Mouse (Mus musculus) neural tube, embryonic 15.5 days (tissue): ENCODE measurements around the gene Cd72. TPM values are rescaled to one million over a fixed set of nuclear protein-coding genes. Genes with fewer than 3 reads are reported as not detected.

Experiments used
- ATAC-seq: fragments of 200-750 bp; cut with Nextera tagmentation; 2 replicates; pipeline ENCODE4 v1.8.0; 2017; ENCODE audit warnings: mild to moderate bottlenecking, moderate TSS enrichment, moderate library complexity; ENCODE audit not compliant: low FRiP score
- H3K27ac ChIP-seq: fragments of 300-500 bp; sonication (generic); replicated peaks from 2 replicates; pipeline ENCODE4 v1.5.1; 2015; ENCODE audit warnings: mild to moderate bottlenecking, inconsistent platforms
- H3K27me3 ChIP-seq: fragments of 300-500 bp; sonication (generic); replicated peaks from 2 replicates; pipeline ENCODE4 v1.6.1; 2015; ENCODE audit warnings: inconsistent platforms
- H3K36me3 ChIP-seq: fragments of 300-500 bp; sonication (generic); 2 replicates; pipeline ENCODE4 v1.6.1; 2015; ENCODE audit warnings: inconsistent platforms
- H3K4me1 ChIP-seq: fragments of 300-500 bp; sonication (generic); 2 replicates; pipeline ENCODE4 v1.6.1; 2015; ENCODE audit warnings: inconsistent platforms
- H3K4me2 ChIP-seq: fragments of 300-500 bp; sonication (generic); 2 replicates; pipeline ENCODE4 v1.6.1; 2015; ENCODE audit warnings: inconsistent platforms, mild to moderate bottlenecking, moderate library complexity
- H3K4me3 ChIP-seq: fragments of 300-500 bp; sonication (generic); replicated peaks from 2 replicates; pipeline ENCODE4 v1.5.1; 2015; ENCODE audit warnings: mild to moderate bottlenecking, inconsistent platforms
- H3K9ac ChIP-seq: fragments of 300-500 bp; sonication (generic); replicated peaks from 2 replicates; pipeline ENCODE4 v1.6.1; 2015; ENCODE audit warnings: mild to moderate bottlenecking, inconsistent platforms
- H3K9me3 ChIP-seq: fragments of 300-500 bp; sonication (generic); replicated peaks from 2 replicates; pipeline ENCODE4 v1.6.1; 2016; ENCODE audit warnings: inconsistent platforms
- WGBS: fragments of 180-500 bp; shearing (Covaris S2); methylation state at CpG from one replicate; pipeline ENCODE4 v1.1.7; 2015; ENCODE audit warnings: mixed read lengths; 5-methylcytosine and 5-hydroxymethylcytosine counted together
- polyA plus RNA-seq: library from polyadenylated mRNA; unstranded; fragments of >200 nt; fragmentation: Nextera tagmentation; extraction: Ambion mirVana; gene quantifications from 2 replicates; pipeline ENCODE4 v1.2.1, GENCODE M21; 2015

The Cd72 gene
- polyA plus RNA-seq = 4.3 and 6.7 TPM in 2 replicates

DNA sequence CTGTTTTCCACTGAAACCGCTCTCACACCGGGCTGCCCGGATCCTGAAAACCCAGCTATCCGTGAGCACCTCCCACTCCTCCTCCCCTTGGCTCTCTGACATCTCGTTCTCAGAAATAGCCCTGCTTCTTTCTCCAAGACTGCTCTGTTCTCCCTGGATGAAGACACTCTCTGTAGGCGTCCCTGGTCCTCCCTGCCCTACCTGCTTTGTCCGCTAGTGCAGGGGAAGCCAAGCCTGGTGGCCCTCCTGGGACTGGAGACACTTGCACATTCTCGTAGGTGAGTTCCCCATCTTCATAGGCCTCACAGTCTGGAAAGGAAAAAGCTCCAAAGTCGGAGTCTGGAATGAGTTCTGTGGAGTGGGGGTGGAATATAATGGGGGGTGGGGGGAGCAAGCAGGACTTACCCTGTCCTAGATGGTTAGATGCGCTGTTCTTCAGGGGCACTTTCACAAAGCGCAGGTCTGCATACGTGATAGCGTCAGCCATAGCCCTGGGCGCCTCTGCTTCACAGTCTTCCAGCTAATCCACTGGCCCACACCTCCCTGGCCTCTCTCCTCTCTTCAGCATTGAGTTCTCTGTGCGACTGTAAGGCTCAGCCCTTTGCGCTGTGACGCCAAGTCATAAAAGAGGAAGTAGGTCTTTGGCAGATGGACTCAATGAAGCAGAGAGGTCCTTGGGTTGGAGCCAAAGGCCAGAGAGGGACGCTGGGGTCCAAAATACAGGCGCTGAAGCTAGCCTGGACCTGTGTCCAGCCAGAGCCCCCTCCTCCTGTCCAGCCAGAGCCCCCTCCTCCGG lies at the start of gene Cd72:
Gene Cd72, minus strand, starts transcription at position 588 of the 796 bp plus-strand sequence.
- no peak for ATAC-seq
- peaks cover 18% of the 10 kb centered on the region for H3K4me1 ChIP-seq
- 36% methylated on average over 20 of the region's 20 CpGs for WGBS
- 0 out of 2 replicates have a peak within 1 kb of the TSS, but pooled peaks have one; percentile 26 for H3K9ac ChIP-seq
- H3K27me3 ChIP-seq = peaks cover 23% of the 10 kb centered on the region
- H3K27ac ChIP-seq = no peak within 1 kb of the TSS
- no peaks in the 10 kb centered on the region for H3K36me3 ChIP-seq
- H3K4me3 ChIP-seq = 0 out of 2 replicates have a peak within 1 kb of the TSS, but pooled peaks have one; percentile 1
- H3K4me2 ChIP-seq = peak within 1 kb of the TSS; percentile 47
- H3K9me3 ChIP-seq = no peaks in the 10 kb centered on the region

DNA sequence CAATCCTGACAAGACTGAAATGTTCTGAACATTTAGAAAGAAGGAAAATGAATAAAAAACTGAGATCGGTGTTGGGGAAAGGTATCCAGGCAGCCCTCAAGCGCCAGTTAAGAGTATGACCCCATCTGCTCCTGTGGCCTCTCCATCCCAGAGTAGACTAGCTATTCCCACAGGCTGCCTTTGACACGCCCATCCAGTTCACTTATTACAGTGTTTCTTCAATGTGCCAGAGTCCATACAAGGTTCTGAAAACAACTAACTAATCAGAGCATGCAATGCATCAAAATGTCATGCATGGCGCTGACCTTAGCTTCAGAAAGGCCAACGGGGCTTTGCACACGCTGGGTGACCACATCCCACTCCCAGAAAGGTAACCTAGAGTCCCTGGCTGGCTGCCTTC lies 49.1 kb upstream of the Cd72 start:
- Histone ChIP-seq H3K36me3 (no peaks in the 10 kb centered on the region), H3K4me1 (peaks cover 23% of the 10 kb centered on the region), H3K9me3 (no peaks in the 10 kb centered on the region), H3K4me2 (no peak overlapping the region), H3K27ac (no peak overlapping the region), H3K9ac (no peak overlapping the region), H3K27me3 (0 out of 2 replicates have a peak, but pooled peaks cover 8% of the 10 kb centered on the region), H3K4me3 (no peak overlapping the region)
- no peak for ATAC-seq
- whole genome bisulfite sequencing = 83% methylated on average over 6 of the region's 6 CpGs

DNA sequence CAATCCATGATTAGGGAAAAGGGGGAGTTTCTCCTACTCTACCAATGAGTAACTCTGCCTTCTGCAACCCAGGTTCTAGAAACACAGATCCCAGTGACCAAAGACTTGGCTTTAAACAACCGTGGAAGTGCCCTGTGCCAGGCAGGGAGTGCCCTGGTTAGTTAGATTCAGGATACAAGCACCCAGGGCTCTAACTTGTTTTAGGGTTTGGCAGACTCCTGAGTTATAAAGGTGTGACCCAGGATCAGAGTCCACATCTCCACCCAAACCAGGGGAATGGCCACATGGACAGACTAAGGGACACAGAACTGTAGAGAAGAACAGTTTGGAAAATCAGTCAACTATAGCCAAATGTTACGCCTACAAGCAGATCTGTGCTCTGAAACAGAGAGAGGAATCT lies 48.6 kb upstream of the Cd72 start:
- ATAC-seq = no peak
- H3K36me3 ChIP-seq = no peaks in the 10 kb centered on the region
- H3K4me3 ChIP-seq = no peak overlapping the region
- peaks cover 21% of the 10 kb centered on the region for H3K4me1 ChIP-seq
- no peaks in the 10 kb centered on the region for H3K9me3 ChIP-seq
- no peak overlapping the region for H3K9ac ChIP-seq
- H3K27ac ChIP-seq = no peak overlapping the region
- 0 out of 2 replicates have a peak, but pooled peaks cover 6% of the 10 kb centered on the region for H3K27me3 ChIP-seq
- 69% methylated on average over 2 of the region's 2 CpGs for WGBS
- H3K4me2 ChIP-seq = no peak overlapping the region

DNA sequence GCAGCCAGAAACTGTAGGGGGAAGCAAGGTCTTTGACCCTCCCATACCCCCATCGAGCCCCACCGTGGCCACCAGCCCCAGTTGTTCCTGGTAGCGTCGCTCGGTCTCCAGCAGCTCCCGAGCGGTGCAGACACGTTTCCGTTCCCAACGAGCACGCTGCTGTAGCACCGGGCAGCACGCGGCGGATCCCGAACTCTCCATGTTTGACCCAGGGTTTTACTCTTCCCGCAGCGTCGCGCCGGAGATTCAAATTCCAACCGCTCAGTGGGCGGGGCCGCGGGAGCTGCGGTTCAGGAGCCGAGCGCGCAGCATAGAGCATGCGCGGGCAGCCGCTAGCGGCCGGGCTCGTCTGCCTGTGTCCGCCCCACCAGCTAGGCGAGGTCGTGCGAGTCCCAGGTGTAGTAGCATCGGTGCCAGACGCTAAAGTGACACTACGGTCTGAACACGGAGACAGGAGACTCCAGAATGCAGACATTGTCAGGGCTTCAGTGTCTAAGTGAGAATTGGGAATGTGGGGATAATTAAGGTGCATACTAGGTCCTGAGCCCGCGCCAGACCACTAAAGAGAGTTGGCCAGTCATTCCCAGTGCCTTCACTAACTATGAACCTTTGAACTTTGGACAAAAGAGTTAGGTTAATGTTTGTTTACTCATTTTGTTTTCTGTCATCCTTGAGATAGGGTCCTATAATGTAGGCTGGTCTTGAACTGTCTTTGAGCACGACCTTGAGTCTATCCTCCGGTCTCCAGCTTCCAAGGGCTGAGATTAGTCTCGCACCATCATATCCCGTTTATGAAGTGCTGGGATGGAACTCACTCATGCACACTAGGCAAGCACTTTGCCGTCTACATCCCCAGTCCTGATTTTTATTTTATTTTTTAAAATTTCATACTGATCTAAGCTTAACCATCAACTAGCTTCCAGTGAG lies 45.2 kb upstream of the Cd72 start, which contains the start of gene Arhgef39:
Gene Arhgef39, minus strand, starts transcription at position 289 of the 927 bp plus-strand sequence.
- peak within 1 kb of the TSS; percentile 85 for H3K4me2 ChIP-seq
- H3K4me1 ChIP-seq = peaks cover 28% of the 10 kb centered on the region
- H3K9ac ChIP-seq = peak within 1 kb of the TSS; percentile 47
- no peaks in the 10 kb centered on the region for H3K27me3 ChIP-seq
- ATAC-seq = peak; percentile 86
- H3K4me3 ChIP-seq = peak within 1 kb of the TSS; percentile 51
- H3K36me3 ChIP-seq = no peaks in the 10 kb centered on the region
- H3K27ac ChIP-seq = no peak within 1 kb of the TSS
- no peaks in the 10 kb centered on the region for H3K9me3 ChIP-seq
- 7% methylated on average over 50 of the region's 50 CpGs for WGBS

DNA sequence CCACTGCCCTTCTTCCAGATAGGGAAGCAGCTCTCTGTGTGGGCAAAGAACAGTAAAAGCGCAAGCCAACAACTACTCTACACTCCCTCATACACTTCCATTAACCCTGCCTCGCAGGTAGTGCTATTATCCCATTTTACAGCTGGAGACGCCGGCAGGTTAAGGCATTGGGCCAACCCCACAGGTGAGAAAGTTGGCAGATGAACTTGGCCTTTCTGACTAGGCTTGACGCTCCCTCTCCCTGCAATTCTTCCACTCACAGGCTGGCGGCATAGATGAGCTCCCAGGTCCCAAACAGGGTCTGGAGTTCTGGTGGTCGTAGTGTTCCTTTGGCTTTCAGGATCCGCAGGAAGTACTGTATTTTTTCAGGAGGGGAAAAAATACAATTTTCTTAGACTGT lies 44.6 kb upstream of the Cd72 start:
- no peaks in the 10 kb centered on the region for H3K27me3 ChIP-seq
- H3K9ac ChIP-seq = no peak overlapping the region
- peak overlapping the region; percentile 85 for H3K4me2 ChIP-seq
- WGBS = 10% methylated on average over 7 of the region's 8 CpGs
- H3K36me3 ChIP-seq = no peaks in the 10 kb centered on the region
- H3K27ac ChIP-seq = no peak overlapping the region
- no peak for ATAC-seq
- peaks cover 35% of the 10 kb centered on the region for H3K4me1 ChIP-seq
- no peaks in the 10 kb centered on the region for H3K9me3 ChIP-seq
- H3K4me3 ChIP-seq = peak overlapping the region; percentile 51

DNA sequence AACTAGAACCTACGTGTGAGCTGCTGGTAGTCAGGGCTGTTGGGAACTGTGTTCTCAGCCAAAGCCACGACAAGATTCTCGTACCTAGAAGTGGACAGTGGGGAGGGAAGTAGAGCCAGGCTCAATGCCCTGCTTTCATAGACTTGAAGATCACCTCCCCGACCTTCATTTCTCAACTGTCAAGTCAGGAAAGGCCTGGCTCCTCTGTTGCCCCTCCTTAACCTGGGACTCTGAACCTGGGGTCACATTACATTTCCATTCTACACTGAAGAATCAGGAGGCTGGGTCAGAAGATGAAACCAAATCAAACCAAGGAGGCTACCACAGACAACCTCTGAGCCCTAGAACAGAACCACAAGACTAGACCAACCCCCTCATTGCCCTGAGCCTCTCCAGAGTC lies 43.5 kb upstream of the Cd72 start:
- Histone ChIP-seq H3K27me3 (no peaks in the 10 kb centered on the region), H3K9me3 (no peaks in the 10 kb centered on the region), H3K27ac (no peak overlapping the region), H3K4me1 (peaks cover 35% of the 10 kb centered on the region), H3K9ac (no peak overlapping the region), H3K4me3 (no peak overlapping the region), H3K4me2 (no peak overlapping the region; the same call in 1 of the 2 replicates), H3K36me3 (no peaks in the 10 kb centered on the region)
- 85% methylated on average over 4 of the region's 4 CpGs for WGBS
- no peak for ATAC-seq

DNA sequence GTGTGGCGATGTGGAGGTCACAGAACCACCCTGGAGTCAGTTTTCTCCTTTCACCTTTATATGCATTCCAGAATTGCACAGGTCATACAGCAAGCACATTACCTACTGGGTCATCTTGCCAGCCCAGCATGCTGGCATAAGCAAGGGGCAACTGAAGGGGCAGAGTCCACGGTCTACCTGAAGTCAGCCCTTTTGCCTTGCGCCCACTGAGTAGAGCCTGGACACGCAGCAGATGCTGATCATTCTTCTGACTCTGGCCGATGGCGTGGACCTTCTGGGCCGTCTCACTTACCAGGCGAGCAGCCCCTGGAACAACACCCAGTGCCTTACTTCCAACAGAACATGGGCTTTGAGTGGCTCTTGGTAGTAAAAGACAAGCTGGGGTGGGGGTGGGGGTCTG lies 43.0 kb upstream of the Cd72 start:
- Histone ChIP-seq H3K4me1 (peaks cover 35% of the 10 kb centered on the region), H3K4me3 (no peak overlapping the region), H3K27me3 (no peaks in the 10 kb centered on the region), H3K27ac (no peak overlapping the region), H3K36me3 (no peaks in the 10 kb centered on the region), H3K9me3 (no peaks in the 10 kb centered on the region), H3K9ac (no peak overlapping the region), H3K4me2 (no peak overlapping the region)
- 96% methylated on average over 8 of the region's 8 CpGs for WGBS
- no peak for ATAC-seq

DNA sequence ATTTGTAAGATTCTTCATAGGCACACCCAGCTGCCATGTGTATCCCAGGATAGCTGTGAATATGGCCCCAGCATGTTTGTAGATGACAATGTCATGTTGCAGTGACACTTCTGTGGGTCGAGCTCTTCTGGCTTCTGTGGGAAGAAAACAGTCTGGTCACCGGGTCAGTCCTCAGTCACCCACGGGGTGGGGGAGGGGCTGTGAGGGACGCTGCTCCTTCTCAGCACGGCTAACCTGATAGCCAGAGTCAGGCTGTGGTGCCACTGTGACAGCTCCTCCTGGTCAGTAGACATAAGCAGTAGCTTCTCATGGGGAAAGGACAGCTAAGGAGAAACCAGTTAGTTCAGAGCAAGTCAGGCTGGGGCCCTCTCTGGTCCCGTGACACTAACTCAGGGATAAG lies 42.2 kb upstream of the Cd72 start:
- H3K4me2 ChIP-seq = no peak overlapping the region
- H3K9me3 ChIP-seq = no peaks in the 10 kb centered on the region
- H3K4me1 ChIP-seq = peaks cover 35% of the 10 kb centered on the region
- no peak overlapping the region for H3K4me3 ChIP-seq
- no peak overlapping the region for H3K27ac ChIP-seq
- H3K27me3 ChIP-seq = no peaks in the 10 kb centered on the region
- H3K9ac ChIP-seq = no peak overlapping the region
- H3K36me3 ChIP-seq = no peaks in the 10 kb centered on the region
- WGBS = 75% methylated on average over 6 of the region's 6 CpGs
- no peak for ATAC-seq

DNA sequence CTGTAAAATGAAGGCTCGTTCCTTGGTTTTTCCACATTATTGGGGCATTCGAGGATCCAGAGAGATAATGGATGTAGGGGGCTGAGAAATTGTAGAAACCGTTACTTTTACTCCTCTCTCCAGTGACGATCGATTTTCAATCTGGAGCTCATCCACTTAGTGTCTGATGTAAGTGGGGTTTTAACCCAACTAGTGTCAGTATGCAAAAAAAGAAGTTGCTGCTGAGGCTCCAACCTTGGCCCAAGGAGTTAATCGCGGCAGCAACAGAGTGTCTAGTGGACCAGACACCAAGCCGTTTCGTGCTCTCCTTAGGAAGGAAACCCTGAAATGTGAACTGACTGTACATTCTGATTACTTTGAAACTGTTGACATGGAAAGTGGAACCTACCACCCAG lies 39.4 kb upstream of the Cd72 start:
- no peak for ATAC-seq
- WGBS = under 1% methylated on average over 9 of the region's 9 CpGs

DNA sequence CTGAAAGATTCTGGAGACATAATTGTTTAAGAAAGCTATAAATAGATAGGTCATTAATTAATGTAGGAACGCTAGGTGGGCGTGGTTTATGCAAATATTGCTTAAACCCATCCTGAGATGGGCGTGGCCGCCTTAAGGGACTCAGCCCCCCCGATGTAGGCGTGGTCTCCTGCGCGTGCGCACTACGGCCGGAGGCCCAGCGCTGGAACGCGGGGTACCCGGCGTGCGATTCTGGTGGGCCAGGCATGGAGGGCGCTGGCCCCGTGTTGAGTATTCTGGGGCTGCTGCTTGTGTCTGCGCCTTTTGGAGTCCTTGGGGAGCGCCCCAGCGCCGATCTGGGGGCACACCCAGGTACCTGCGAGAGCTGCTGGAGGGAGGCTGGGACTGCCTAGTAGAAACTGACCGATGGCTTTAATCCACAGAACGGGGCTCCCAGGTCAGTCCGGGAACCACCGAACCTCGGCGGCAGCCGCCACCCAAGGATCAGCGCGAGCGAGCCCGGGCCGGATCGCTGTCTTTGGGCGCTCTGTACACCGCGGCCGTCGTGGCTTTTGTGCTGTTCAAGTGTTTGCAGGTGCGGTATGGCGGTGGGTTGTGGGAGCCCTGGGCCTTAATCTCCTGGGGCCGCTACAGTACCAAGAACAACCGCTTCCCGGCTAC lies 38.9 kb upstream of the Cd72 start:
- H3K9me3 ChIP-seq = no peaks in the 10 kb centered on the region
- H3K4me1 ChIP-seq = peaks cover 18% of the 10 kb centered on the region
- H3K9ac ChIP-seq = peak overlapping the region; percentile 70
- ATAC-seq = peak; percentile 94
- peak overlapping the region; percentile 62 for H3K4me2 ChIP-seq
- no peaks in the 10 kb centered on the region for H3K36me3 ChIP-seq
- WGBS = under 1% methylated on average over 47 of the region's 47 CpGs
- H3K27ac ChIP-seq = peak overlapping the region; percentile 88
- no peaks in the 10 kb centered on the region for H3K27me3 ChIP-seq
- peak overlapping the region; percentile 56 for H3K4me3 ChIP-seq

More for the DNA sequence above, 39.4 kb upstream of the Cd72 start:
- H3K4me3 ChIP-seq = peak overlapping the region; percentile 56
- H3K27ac ChIP-seq = peak overlapping the region; percentile 88
- no peaks in the 10 kb centered on the region for H3K36me3 ChIP-seq
- H3K4me2 ChIP-seq = peak overlapping the region; percentile 62
- no peaks in the 10 kb centered on the region for H3K27me3 ChIP-seq
- peaks cover 23% of the 10 kb centered on the region for H3K4me1 ChIP-seq
- peak overlapping the region; percentile 70 for H3K9ac ChIP-seq
- no peaks in the 10 kb centered on the region for H3K9me3 ChIP-seq

DNA sequence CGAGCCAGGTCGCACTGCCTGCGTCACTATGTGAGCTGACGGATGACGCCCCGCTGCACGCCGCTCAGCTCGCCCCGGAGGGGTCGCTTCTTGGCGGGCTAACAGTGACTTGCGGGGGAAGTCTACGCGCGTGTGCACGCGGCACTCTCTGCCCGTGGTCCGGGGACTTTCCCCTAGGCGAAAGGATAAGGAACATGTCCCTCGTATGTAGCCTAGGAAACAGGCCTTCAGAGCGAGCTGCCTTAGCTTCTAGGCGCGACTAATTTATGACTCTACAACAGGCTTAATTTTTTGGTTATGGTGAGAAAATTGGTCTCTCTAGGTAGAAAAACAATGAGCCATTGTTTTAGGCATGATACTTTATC lies 38.4 kb upstream of the Cd72 start, which contains the start of gene Ccdc107:
Gene Ccdc107, plus strand, starts transcription at position 80 of the 365 bp plus-strand sequence.
- Histone ChIP-seq H3K36me3 (no peaks in the 10 kb centered on the region), H3K27me3 (no peaks in the 10 kb centered on the region), H3K9me3 (no peaks in the 10 kb centered on the region), H3K4me2 (peak within 1 kb of the TSS; percentile 62), H3K27ac (peak within 1 kb of the TSS; percentile 88), H3K4me3 (peak within 1 kb of the TSS; percentile 56), H3K9ac (peak within 1 kb of the TSS; percentile 70), H3K4me1 (peaks cover 16% of the 10 kb centered on the region)
- WGBS = under 1% methylated on average over 25 of the region's 25 CpGs
- ATAC-seq = peak; percentile 97
